Mouse (Mus musculus) ZHBTc4 (cell line): Measurements from ENCODE around the gene Grhpr.
A peak's percentile ranks its signal among the peaks of the same experiment; 100 is the strongest.
"Not testable (repeated sequence)": the region's sequence is repeated elsewhere in the genome, so short reads cannot be mapped to it uniquely, and the experiment has no call there.

Experiments used
- DNase-seq: peaks from one replicate; pipeline ENCODE4 v3.0.0-alpha.2; 2011; ENCODE audit warnings: low read depth, low spot score

Grhpr gene

DNA sequence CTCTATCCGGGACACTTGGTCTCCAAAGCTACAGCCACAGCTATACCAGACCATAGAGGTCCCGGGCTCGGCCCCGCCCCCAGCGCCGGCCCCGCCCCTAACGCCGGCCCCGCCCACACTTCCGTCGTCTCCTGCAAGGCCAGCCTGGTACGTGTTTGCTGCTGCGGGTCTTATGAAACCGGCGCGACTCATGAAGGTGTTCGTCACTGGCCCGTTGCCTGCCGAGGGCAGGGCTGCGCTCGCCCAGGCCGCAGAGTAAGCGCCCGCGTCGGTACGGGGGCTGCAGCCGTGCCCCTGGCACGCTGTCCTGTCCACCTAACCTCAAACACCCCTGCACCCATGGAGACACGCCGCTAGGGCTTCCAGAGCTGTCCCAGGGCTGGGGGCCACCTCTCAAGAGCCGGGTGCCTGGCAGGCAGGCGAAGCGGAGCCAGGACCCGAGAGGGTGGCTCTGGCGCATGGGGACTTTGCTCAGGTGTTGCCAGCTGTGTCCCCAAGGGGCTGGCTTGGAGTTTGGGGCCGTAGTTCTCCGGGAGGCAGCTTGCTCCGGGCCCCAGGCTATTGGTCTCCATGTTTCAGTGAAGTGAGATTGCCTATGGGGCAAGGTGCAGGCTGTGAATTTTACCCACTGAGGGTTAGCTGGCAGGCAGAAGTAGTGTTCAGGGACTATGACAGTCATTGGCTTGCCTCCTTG lies at the start of gene Grhpr:
Gene Grhpr, plus strand, starts transcription at position 116 of the 694 bp plus-strand sequence.
- peak; percentile 94 for DNase-seq

DNA sequence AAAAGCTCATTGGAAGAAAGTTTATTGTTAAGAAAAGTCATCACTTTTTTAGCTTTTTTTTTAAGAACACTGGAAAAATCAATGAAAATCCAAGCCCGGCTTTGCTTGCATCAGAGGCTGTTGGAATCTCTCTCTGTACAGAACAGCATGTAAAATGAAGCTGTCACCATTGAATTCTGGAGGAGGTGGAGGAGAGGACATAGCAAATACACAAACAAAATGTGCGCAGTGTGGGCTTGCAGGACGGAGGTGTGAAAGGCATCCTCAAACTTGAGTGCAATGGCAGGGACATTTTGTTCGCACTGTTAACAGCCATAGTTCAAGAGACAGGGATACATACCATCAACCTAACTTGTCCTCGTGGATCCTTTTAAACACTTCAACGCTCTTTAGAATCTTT lies 49.5 kb upstream of the Grhpr start:
- no peak for DNase-seq

DNA sequence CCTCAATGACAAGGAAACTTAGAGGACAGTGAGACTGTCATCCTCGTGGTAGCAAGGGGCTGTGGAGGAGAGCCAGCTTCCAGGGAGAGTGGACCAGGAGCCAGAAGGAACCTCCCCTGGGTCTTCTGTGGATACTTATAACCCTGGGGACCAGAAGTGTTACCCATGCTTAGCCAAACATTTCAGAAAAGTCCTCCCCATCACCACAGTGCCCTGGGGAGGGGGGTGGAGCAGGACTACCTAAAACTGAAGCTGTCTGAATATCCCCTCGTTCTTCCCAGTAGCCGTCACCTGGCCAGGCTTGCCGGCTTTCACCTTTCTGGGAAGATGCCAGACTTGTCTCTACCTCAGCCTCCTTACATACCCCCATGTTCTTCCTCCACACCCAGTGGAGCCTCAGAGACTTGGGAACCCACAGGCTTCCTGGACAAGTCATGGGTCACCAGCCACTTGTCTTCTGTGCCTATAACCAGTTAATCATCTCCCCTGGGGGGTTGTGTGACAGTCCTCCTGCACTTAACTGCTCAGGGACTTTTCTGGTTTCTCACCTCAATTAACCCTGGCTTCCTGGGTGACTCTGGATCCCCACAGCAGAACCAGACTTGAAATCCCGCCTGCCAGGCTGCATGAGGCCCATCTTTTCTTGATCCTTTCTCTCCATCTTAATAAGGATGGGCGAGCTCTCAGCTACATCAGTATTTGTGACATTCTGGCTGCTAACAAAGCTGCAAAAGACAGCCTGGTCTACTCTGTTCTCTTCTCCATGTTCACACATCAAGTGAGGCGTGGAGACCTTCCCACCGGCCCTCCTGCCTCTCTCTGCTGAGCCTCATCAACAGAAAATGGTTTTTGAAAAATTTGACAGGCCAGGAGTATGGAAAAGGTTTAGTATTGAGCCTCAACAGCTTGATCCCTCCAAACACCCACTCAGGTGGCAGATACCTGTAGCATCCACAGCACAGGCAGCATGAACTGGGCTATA lies 42.5 kb upstream of the Grhpr start:
- no peak for DNase-seq

DNA sequence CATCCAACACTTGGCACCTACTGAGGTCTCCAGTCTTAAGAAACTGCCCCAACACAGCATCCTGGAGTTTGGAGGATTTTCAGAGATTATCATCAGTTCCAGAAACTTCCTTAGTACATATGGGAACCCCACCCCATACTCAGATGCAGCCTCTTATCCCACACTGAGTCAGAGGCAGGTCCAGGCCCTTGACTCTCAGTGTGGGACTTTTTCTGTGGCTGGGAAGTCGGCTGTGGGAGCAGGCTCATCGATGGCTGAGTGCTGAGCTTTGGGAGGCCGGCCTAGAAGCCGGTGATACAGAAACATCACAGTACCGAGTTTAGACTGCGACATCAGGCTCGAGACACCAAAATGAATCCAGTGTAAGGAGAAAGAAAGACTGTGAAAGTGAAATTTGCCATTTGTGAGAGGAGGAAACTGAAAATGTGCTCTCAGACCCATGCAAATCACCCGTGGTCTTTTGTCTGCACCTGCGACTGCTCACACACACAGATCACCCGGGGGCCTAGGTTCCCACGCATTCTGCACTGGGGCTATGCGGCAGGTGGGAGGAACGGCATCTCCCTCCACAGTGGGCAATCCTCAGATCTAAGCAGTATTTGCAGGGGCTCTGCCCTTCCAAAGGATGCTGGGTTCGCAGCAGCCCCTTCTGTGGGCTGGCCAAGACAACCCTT lies 41.5 kb upstream of the Grhpr start:
- DNase-seq = no peak

GRCm38 (mm10) chr4:44940286-44940685 lies 40.9 kb upstream of the Grhpr start:
- no peak for DNase-seq

- no peak for DNase-seq
Observed at GRCm38 (mm10) chr4:44942237-44942636, 39.0 kb upstream of the Grhpr start.

- no peak for DNase-seq
Observed at GRCm38 (mm10) chr4:44943480-44943879, 37.7 kb upstream of the Grhpr start.

GRCm38 (mm10) chr4:44944426-44945075 lies 36.6 kb upstream of the Grhpr start:
- no peak for DNase-seq

- not testable (repeated sequence) for DNase-seq
Observed at GRCm38 (mm10) chr4:44946126-44946525, 35.1 kb upstream of the Grhpr start.

- no peak for DNase-seq
Observed at GRCm38 (mm10) chr4:44947464-44947863, 33.7 kb upstream of the Grhpr start.

DNA sequence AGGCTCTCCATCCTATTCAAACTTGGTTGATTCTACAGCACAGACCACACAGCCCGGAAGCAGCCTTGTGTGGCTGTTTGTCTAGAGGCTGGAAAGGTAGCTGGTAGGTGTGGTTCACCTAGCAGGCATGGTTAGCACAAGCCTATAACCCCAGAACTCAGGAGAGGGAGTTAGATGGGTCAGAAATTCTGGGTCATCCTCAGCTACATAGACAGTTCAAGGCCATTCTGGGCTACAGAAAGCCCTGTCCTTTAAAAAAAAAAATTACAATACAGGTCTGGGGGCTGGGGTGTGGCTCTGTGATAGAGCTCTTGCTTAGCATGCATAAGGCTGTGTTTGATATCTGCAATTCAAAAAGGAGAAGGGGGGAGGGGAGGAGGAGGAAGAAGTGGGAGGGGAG lies 32.9 kb upstream of the Grhpr start:
- DNase-seq = no peak

DNA sequence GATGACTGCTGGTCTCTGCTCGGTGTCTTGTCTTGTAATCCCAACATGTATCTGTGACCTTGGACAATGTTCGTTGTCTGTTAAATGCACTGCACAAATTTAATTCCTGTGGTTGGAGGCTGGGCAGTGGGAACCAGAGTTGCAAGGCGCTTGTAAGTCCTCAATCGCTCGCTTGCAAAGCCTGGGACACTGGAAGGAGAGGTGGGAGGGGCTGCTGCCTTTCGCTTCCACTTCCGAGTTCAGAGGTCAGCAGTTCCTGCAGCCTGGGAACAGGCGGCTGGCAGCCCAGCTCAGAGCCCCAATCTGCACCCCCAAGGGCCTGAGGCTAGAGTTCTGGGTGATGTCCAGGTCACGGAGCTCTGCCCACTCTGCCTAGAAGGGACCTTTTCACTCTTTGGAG lies 28.2 kb upstream of the Grhpr start:
- DNase-seq = peak; percentile 87

DNA sequence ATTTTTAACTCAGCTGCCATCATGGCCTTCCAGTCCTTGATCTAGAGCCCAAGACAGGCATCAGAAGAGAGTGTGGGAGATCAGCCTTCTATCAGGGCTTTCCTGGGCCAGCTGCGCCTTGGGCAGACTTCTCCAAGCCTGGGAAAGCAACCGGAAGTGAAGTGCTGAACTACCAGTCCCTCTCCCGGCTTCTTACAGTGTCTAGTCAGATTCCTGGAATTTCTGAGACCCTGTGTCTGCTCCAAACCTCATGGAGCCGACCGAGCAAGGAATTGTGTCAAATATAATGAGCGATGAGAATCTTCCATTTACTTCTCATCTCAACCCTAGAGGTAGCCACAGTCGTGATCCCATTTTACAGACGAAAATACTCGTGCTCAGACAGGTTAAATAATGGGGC lies 22.4 kb upstream of the Grhpr start:
- DNase-seq = peak; percentile 61

GRCm38 (mm10) chr4:44959220-44959619 lies 22.0 kb upstream of the Grhpr start:
- DNase-seq = peak; percentile 91

DNA sequence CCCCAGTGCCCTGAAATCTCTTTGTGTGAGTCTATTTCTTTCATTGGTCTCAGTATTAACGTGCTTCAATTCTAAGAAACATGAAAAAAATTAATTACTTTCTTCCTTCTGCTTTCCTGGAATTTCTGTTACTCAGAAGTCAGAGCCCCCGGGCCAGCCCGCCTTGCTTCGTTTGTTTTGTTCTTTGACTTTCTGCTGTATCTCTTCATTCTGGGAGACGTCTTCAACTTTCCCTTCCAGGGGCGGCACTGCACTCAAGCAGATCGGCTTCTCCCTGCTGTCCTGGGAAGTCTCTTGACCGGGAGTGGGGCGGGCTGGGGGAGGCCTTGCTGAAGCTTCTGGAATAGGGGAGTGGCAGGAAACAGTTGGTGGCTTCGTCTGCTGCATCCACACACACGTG lies 18.0 kb upstream of the Grhpr start:
- DNase-seq = no peak

DNA sequence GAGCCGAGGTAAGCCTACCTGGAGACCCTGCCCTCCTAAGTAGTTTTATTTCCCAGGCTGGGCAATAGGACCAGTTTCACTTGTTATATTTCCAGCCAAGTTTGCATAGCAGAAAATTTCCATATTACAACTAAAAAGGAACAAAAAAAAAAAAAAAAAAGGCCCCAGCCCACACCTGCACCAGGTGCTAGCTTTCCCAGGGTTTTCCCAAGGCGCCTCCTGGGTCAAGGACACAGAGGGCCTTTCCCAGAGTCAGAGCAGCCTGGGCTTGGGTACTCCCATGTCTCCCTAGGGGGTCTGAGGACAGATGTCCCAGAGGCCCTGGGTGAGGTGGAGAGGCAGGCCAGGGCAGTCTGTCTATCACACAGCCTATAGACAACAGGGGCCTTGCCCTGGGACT lies 16.0 kb upstream of the Grhpr start:
- DNase-seq = no peak

DNA sequence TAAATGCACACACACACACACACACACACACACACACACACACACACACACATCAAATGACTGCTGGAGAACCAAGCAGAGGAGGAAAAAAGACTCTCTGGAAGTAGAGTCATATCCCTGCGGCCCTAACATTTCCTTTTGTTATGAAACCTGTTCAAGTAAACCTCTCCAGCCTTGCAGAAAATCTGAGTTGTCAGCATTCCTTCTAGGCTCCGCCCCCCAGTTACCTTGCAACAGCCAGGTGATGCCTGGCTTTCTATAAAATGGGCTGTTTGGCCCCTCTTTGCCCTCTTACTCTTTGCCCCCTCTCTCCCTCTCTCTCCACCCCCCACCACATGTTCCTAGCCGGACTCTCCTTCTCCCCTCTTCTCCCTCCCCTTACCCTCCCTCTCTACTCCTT lies 15.5 kb upstream of the Grhpr start:
- DNase-seq = no peak

- no peak for DNase-seq
Observed at GRCm38 (mm10) chr4:44967402-44967801, 13.8 kb upstream of the Grhpr start.

DNA sequence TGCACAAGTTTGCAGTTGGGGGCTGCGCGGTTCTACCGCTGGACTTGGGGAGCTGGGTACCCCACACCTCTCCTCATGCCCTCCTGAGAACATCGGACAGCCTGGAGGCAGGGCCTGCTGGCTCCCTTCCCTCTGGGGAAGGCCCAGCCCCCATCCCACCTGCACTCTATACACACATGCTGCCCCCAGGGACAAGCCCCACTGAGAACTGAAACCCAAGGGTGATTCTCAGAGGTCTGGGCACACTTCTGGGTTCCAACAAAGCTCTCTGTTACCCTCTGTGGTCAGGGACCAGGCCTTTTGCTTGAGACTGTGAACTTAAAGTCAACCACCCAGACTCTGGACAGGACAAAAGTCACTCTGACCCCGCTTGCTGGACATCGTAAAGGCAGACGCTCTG lies 11.1 kb upstream of the Grhpr start:
- no peak for DNase-seq

- peak; percentile 87 for DNase-seq
Observed at GRCm38 (mm10) chr4:44970612-44971110, 10.5 kb upstream of the Grhpr start.

- peak; percentile 97 for DNase-seq
Observed at GRCm38 (mm10) chr4:44973450-44973849, 7.7 kb upstream of the Grhpr start.
